Mouse (Mus musculus) lung, postnatal 0 days (tissue): ENCODE data around the gene Scamp1. TPM values are rescaled to one million over a fixed set of nuclear protein-coding genes. Genes with fewer than 3 reads are reported as not detected.
"Not testable (repeated sequence)": the region's sequence is repeated elsewhere in the genome, so short reads cannot be mapped to it uniquely, and the experiment has no call there.

Experiments
- ATAC-seq: fragments of 200-750 bp; cut with Nextera tagmentation; 2 replicates; pipeline ENCODE4 v1.8.0; 2017; ENCODE audit warnings: moderate library complexity
- DNase-seq: peaks from one replicate; pipeline ENCODE4 v3.0.0-alpha.2; 2016; ENCODE audit warnings: low spot score
- H3K27ac ChIP-seq: fragments of 300-500 bp; sonication (generic); 2 replicates; pipeline ENCODE4 v1.5.1; 2014; ENCODE audit warnings: antibody characterized with exemption, mild to moderate bottlenecking, low read length, mixed read lengths
- H3K27me3 ChIP-seq: fragments of 300-500 bp; sonication (generic); replicated peaks from 2 replicates; pipeline ENCODE4 v1.6.1; 2014; ENCODE audit warnings: low read length, mixed read lengths; ENCODE audit not compliant: insufficient read depth
- H3K36me3 ChIP-seq: fragments of 300-500 bp; sonication (generic); 2 replicates; pipeline ENCODE4 v1.6.1; 2014; ENCODE audit warnings: low read length, mixed read lengths; ENCODE audit not compliant: insufficient read depth
- H3K4me1 ChIP-seq: fragments of 300-500 bp; sonication (generic); 2 replicates; pipeline ENCODE4 v1.6.1; 2014; ENCODE audit warnings: antibody characterized with exemption, low read depth, low read length, mixed read lengths; ENCODE audit not compliant: insufficient read depth
- H3K4me2 ChIP-seq: fragments of 300-500 bp; sonication (generic); replicated peaks from 2 replicates; pipeline ENCODE4 v1.6.1; 2014; ENCODE audit warnings: low read depth, mild to moderate bottlenecking, low read length, moderate library complexity, mixed read lengths
- H3K4me3 ChIP-seq: fragments of 300-500 bp; sonication (generic); 2 replicates; pipeline ENCODE4 v1.5.1; 2014; ENCODE audit warnings: low read depth, low read length
- H3K9ac ChIP-seq: fragments of 300-500 bp; sonication (generic); replicated peaks from 2 replicates; pipeline ENCODE4 v1.6.1; 2014; ENCODE audit warnings: low read depth, mild to moderate bottlenecking
- H3K9me3 ChIP-seq: fragments of 300-500 bp; sonication (generic); 2 replicates; pipeline ENCODE4 v1.6.1; 2016; ENCODE audit warnings: low read length, mixed read lengths
- CTCF ChIP-seq: IDR thresholded peaks from 2 replicates; pipeline ENCODE4 v1.5.1; 2016; ENCODE audit warnings: antibody characterized with exemption, mild to moderate bottlenecking
- EP300 ChIP-seq: IDR thresholded peaks from 2 replicates; pipeline ENCODE4 v1.6.1; 2016; ENCODE audit warnings: antibody characterized with exemption, mild to moderate bottlenecking, control low read depth
- WGBS: fragments of 180-500 bp; shearing (Covaris S2); extraction: QIAGEN DNeasy Blood & Tissue Kit; methylation state at CpG from one replicate; pipeline ENCODE4 v1.1.7; 2014; 5-methylcytosine and 5-hydroxymethylcytosine counted together
- polyA plus RNA-seq: library from polyadenylated mRNA; unstranded; fragments of >200 nt; fragmentation: Nextera tagmentation; extraction: Ambion mirVana; gene quantifications from 2 replicates; pipeline ENCODE4 v1.2.1, GENCODE M21; 2015

The Scamp1 gene
- 26.9 and 32.9 TPM in 2 replicates for polyA plus RNA-seq

DNA sequence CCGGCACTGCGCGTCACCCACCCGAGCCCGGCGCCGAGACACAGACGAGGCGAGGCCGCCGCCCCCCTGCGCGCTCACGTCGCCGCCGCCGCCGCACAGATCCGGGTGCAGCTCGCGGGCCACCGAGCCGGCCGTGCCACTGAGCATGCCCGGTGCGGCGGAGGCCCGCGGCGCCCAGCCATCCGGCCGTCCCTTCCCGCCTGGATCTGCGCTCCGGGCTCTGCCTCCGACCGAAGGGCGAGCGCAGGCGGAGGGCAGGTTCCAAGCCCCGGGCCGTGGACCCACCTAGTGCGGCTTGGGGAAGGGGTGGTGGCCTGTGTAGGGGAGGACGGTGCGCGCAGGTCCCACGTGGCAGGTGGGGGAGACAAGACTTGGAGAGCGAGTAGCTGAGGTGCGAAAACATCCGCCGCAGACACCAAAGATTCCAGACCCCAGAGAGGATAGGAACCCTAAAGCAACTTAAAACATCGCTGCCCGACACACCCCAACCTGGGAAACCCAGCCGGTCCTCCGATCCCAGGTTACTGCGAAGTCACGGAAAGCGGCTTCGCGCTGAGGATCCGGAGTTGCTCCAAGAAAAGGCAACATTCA is at the start of gene Scamp1:
Gene Scamp1 (minus strand): TSS at position 577 of the 591 bp plus-strand sequence.
- WGBS: under 1% methylated on average over 48 of the region's 62 CpGs
- H3K4me3 ChIP-seq: peak within 1 kb of the TSS; percentile 95

DNA sequence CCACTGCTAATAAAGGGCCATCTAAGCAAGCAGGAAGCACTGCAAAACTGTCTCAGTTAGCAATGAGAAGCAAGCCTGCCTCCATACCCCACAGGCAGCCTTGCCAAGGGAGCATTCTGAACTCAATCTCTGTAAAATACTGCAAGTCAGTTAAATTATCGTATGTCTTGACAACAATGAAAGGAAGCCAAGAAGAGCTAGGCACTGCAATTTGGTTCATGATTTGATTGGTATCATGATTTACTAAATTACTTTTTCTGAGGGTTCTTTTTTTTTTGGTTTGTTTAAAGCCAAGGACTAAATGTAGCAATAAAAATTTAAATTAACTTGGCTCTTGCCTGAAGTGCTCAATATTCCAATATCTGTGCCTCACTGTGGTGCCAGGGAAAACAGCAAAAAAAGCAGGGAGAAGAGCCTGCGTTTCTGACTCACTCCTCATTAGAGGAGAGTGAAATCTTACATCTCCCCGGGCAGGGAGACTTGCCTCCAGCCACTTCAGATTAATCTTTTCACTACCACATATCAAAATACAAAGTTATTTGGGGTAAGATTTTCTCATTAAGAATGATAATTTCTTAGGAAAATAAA is 44.8 kb upstream of the Scamp1 start:
- H3K27ac ChIP-seq: no peak overlapping the region
- ATAC-seq (no peak), DNase-seq (no peak)
- H3K4me1 ChIP-seq: no peaks in the 10 kb centered on the region
- TF ChIP-seq EP300: no peak
- no peak for TF ChIP-seq CTCF
- H3K4me3 ChIP-seq: no peak overlapping the region
- H3K36me3 ChIP-seq: no peaks in the 10 kb centered on the region
- WGBS: 62% methylated on average over 3 of the region's 3 CpGs
- H3K9me3 ChIP-seq: no peaks in the 10 kb centered on the region
- no peak overlapping the region for H3K4me2 ChIP-seq
- H3K9ac ChIP-seq: no peak overlapping the region
- H3K27me3 ChIP-seq: no peaks in the 10 kb centered on the region

More for the DNA sequence above, at the start of gene Scamp1:
- Histone ChIP-seq H3K4me1 (0 out of 2 replicates have a peak, but pooled peaks cover 6% of the 10 kb centered on the region), H3K9me3 (no peaks in the 10 kb centered on the region), H3K9ac (peak within 1 kb of the TSS; percentile 90), H3K4me2 (peak within 1 kb of the TSS; percentile 83), H3K27ac (peak within 1 kb of the TSS; percentile 88), H3K36me3 (no peaks in the 10 kb centered on the region), H3K27me3 (no peaks in the 10 kb centered on the region)
- TF ChIP-seq CTCF (no peak), EP300 (no peak)
- ATAC-seq (peak; percentile 96), DNase-seq (peak; percentile 93)

DNA sequence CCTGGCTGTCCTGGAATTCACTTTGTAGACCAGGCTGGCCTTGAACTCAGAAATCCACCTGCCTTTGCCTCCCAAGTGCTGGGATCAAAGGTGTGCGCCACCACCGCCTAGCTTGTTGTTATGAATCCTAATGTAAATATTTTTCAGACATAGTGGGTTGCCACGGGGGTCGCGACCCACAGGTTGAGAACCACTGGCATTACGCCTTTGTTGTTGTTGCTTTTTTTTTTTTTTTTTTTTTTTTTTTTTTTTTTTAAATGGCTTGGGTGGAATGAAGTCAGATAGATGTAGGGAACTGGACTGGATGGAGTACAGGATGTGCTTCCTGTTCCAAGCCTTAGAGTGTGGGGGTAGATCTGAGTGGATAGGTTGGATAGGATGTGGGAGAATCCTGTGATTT is 43.3 kb upstream of the Scamp1 start:
- H3K4me2 ChIP-seq, H3K4me1 ChIP-seq, H3K36me3 ChIP-seq, H3K27me3 ChIP-seq, H3K4me3 ChIP-seq, ATAC-seq, H3K27ac ChIP-seq, H3K9me3 ChIP-seq, H3K9ac ChIP-seq, DNase-seq: not testable (repeated sequence)
- 94% methylated on average over 6 of the region's 6 CpGs for WGBS

DNA sequence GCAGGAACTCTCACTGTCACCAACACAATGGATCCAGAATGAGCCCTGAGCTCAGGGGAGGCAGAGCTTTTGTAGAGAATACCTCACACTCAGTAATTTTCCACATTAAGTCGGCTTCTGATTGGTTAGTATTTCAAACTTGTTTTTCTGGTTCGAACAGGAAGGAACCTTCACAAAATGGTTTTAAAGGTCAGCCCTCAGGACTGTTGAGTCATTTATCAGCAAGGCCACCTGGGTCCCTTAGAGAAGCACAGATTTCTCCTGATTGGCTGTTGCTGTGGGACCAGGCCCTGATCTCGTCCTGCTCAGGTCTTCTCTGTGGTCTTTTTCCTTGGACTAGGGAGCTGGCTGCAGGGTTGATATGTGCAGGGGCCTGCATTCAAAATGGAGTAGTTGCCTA is 42.4 kb upstream of the Scamp1 start:
- DNase-seq: peak; percentile 55
- TF ChIP-seq CTCF: no peak
- H3K27ac ChIP-seq: no peak overlapping the region

DNA sequence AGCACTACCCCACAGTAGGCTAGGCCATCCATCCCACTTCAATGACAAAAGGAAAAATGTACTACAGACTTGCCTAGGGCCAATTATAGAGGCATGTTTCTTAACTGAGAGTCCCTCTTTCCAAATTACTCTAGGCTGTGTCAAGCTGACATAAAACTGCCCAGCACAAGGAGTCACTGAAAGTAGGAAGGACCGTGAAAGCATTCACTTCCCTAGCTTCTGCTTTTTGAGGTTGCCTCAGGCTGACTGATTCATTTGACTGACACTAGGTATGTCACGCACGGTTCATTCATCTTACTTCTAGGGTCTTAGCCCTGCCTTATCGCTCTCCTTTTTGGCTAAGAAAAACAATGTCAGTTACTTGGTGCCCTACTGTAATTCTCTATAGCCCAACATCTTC is 36.8 kb upstream of the Scamp1 start:
- Histone ChIP-seq H3K27ac (no peak overlapping the region), H3K4me2 (no peak overlapping the region), H3K9ac (no peak overlapping the region), H3K27me3 (no peaks in the 10 kb centered on the region), H3K9me3 (no peaks in the 10 kb centered on the region), H3K4me3 (no peak overlapping the region), H3K36me3 (no peaks in the 10 kb centered on the region), H3K4me1 (no peaks in the 10 kb centered on the region)
- DNase-seq (no peak), ATAC-seq (no peak)
- WGBS: 87% methylated on average over 4 of the region's 4 CpGs
- TF ChIP-seq EP300 (no peak), CTCF (no peak)

More for the DNA sequence above, 42.4 kb upstream of the Scamp1 start:
- peak; percentile 19; the same call in 1 of the 2 replicates for ATAC-seq
- Histone ChIP-seq H3K4me3 (no peak overlapping the region), H3K27me3 (no peaks in the 10 kb centered on the region), H3K4me2 (no peak overlapping the region), H3K9me3 (no peaks in the 10 kb centered on the region), H3K9ac (no peak overlapping the region), H3K36me3 (no peaks in the 10 kb centered on the region), H3K4me1 (no peaks in the 10 kb centered on the region)
- 39% methylated on average over 3 of the region's 3 CpGs for WGBS

DNA sequence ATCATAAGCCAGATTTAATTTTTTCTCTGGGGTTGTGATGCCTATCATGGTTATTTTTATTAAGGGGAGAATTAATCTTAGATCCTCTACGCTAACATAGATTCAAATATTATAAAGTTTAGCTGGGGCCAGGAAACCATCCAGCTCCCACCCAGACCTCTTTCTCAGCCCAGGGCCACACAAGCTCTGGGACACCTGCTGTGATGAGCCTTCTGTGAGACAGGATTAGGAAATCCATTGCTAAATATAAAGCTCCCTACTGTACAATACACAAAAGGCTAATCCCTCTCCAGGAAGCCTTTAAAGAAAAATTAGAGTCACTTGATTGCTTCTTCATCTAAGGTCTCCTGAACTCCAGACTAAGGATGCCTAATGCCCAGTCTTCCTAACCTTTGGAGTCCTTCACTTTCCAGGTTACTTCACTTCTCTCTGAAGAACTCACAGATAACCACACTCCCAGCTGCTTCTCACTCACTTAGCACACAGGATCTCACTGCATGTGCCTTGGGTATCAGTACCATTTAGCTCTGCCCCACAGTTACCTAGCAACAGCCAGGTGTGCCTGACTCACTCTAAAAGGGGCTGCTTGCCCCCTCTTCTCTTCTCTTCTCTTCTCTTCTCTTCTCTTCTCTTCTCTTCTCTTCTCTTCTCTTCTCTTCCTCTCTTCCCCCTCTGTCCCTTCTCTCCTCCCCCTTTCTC is 35.6 kb upstream of the Scamp1 start:
- H3K4me3 ChIP-seq: no peak overlapping the region
- no peaks in the 10 kb centered on the region for H3K4me1 ChIP-seq
- DNase-seq (no peak), ATAC-seq (no peak)
- TF ChIP-seq CTCF (no peak), EP300 (no peak)
- H3K27me3 ChIP-seq: no peaks in the 10 kb centered on the region
- no peak overlapping the region for H3K27ac ChIP-seq
- H3K9ac ChIP-seq: no peak overlapping the region
- no peaks in the 10 kb centered on the region for H3K36me3 ChIP-seq
- no peaks in the 10 kb centered on the region for H3K9me3 ChIP-seq
- 73% methylated on average over 1 of the region's 1 CpGs for WGBS
- no peak overlapping the region for H3K4me2 ChIP-seq
